Comparison of ENCODE assay signal across 11 mouse cellular contexts in the genomic region with DNA sequence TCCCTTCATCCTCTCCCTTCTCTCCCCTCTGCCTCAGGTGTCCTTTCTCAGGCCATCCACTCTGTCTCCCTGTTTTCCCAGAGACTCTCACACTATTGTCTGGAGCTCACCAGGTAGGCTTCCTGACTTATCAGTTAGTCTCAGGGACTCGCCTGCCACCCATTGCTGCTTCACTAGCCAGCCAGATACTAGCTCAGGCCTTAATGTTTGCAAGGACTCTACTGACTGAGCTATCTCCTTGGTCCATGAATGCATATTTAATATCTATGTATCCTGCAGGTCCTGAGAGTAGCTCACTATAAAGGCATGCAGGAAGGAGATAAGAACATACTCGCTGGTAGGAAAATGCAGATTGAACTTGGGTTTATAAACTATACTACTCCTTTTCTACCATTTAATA. TPM values are rescaled to one million over a fixed set of nuclear protein-coding genes. Genes with fewer than 3 reads are reported as not detected.
DNase-seq lines count a peak whose midpoint lies in the region; ATAC-seq and TF ChIP-seq lines count a peak whose summit lies in the region.
"Had no signal": no experiment of that assay in that cellular context is flagged by ENCODE, and none has a peak within 500 bp of the region (broad histone marks: within the 10 kb centered on the region; RNA-seq: fewer than 3 reads in every experiment).

No protein-coding gene starts in this region.

- DNase-seq in heart, adult 11 months, result no peak
- DNase-seq in stomach, postnatal 0 days (ENCODE audit: low spot score), result no peak
- DNase-seq in adrenal gland, postnatal 10 days, result no peak
- no peak for DNase-seq in cerebellum, postnatal 25 days
- no peak for DNase-seq in cerebellum, adult 2 months
- DNase-seq: cerebellum, adult 11-12 months; gastrocnemius, postnatal 25 days; midbrain, embryonic 14.5 days had no signal

- TF ChIP-seq POLR2A in cerebellum, adult 2 months (IDR thresholded peaks at IDR 0.05; ENCODE audit: borderline replicate concordance, insufficient read depth, low read length), result no peak

- no peaks in the 10 kb centered on the region for H3K9me3 ChIP-seq in heart, embryonic 13.5 days
- H3K9me3 ChIP-seq in stomach, embryonic 14.5 days (ENCODE audit: control insufficient read depth, low read depth, low read length), result no peaks in the 10 kb centered on the region
- no peaks in the 10 kb centered on the region for H3K9me3 ChIP-seq in stomach, postnatal 0 days (ENCODE audit: control insufficient read depth, low read length)
- H3K9me3 ChIP-seq in liver, embryonic 15.5 days (replicated peaks), result no peaks in the 10 kb centered on the region

- H3K27ac ChIP-seq in heart, embryonic 13.5 days (replicated peaks), result no peak overlapping the region; the same call in 1 of the 2 replicates
- H3K27ac ChIP-seq in stomach, embryonic 14.5 days (ENCODE audit: low read length), result no peak overlapping the region
- no peak overlapping the region for H3K27ac ChIP-seq in stomach, postnatal 0 days (replicated peaks)
- peak overlapping the region; percentile 97 for H3K27ac ChIP-seq in liver, embryonic 15.5 days (replicated peaks)
- H3K27ac ChIP-seq in cerebellum, adult 2 months (ENCODE audit: insufficient read depth, low read length), result no peak overlapping the region

- H3K4me1 ChIP-seq in heart, embryonic 13.5 days, result peaks cover 38% of the 10 kb centered on the region
- H3K4me1 ChIP-seq in stomach, embryonic 14.5 days (ENCODE audit: control insufficient read depth, insufficient read depth, low read length), result 0 out of 2 replicates have a peak, but pooled peaks cover 7% of the 10 kb centered on the region
- H3K4me1 ChIP-seq in stomach, postnatal 0 days (replicated peaks; ENCODE audit: control insufficient read depth, insufficient read depth), result no peaks in the 10 kb centered on the region; the same call in 1 of the 2 replicates
- peaks cover 71% of the 10 kb centered on the region for H3K4me1 ChIP-seq in liver, embryonic 15.5 days (replicated peaks)
- H3K4me1 ChIP-seq in cerebellum, adult 2 months (ENCODE audit: control insufficient read depth, insufficient read depth, low read length), result no peaks in the 10 kb centered on the region

- 27% methylated on average over 2 of the region's 2 CpGs for WGBS in heart, embryonic 13.5 days
- 79% methylated on average over 2 of the region's 2 CpGs for WGBS in stomach, embryonic 14.5 days
- WGBS in stomach, postnatal 0 days, result 88% methylated on average over 2 of the region's 2 CpGs
- WGBS in liver, embryonic 15.5 days (ENCODE audit: insufficient replicate concordance), result 16% methylated on average over 2 of the region's 2 CpGs
- WGBS in cerebellum, adult 2 months, result 90% methylated on average over 2 of the region's 2 CpGs

- H3K27me3 ChIP-seq in heart, embryonic 13.5 days (replicated peaks), result no peaks in the 10 kb centered on the region
- no peaks in the 10 kb centered on the region for H3K27me3 ChIP-seq in stomach, embryonic 14.5 days (ENCODE audit: control insufficient read depth, insufficient read depth, low read length)
- no peaks in the 10 kb centered on the region for H3K27me3 ChIP-seq in stomach, postnatal 0 days (ENCODE audit: control insufficient read depth, insufficient read depth, low read length)
- no peaks in the 10 kb centered on the region for H3K27me3 ChIP-seq in liver, embryonic 15.5 days
- no peaks in the 10 kb centered on the region for H3K27me3 ChIP-seq in cerebellum, adult 2 months (ENCODE audit: control insufficient read depth, insufficient read depth, low read length)

- 0 out of 2 replicates have a peak overlapping the region, but pooled peaks have one; percentile 30 for H3K9ac ChIP-seq in heart, embryonic 13.5 days
- no peak overlapping the region for H3K9ac ChIP-seq in stomach, embryonic 14.5 days (replicated peaks; ENCODE audit: low read depth, low read length)
- H3K9ac ChIP-seq in stomach, postnatal 0 days (ENCODE audit: low read length), result no peak overlapping the region
- H3K9ac ChIP-seq in liver, embryonic 15.5 days, result peak overlapping the region; percentile 87

- no peaks in the 10 kb centered on the region for H3K36me3 ChIP-seq in heart, embryonic 13.5 days
- no peaks in the 10 kb centered on the region for H3K36me3 ChIP-seq in stomach, embryonic 14.5 days (ENCODE audit: control insufficient read depth, insufficient read depth, low read length)
- no peaks in the 10 kb centered on the region for H3K36me3 ChIP-seq in stomach, postnatal 0 days (ENCODE audit: control insufficient read depth, insufficient read depth, low read length)
- H3K36me3 ChIP-seq in liver, embryonic 15.5 days (replicated peaks), result peaks cover 21% of the 10 kb centered on the region

- TF ChIP-seq EP300 in stomach, postnatal 0 days (optimal IDR thresholded peaks at IDR 0.05), result no peak

- TF ChIP-seq CTCF in stomach, postnatal 0 days (IDR thresholded peaks at IDR 0.05; ENCODE audit: low read depth), result no peak
- no peak for TF ChIP-seq CTCF in cerebellum, adult 2 months (IDR thresholded peaks at IDR 0.05; ENCODE audit: borderline replicate concordance, insufficient read depth, low read depth, low read length)

- ATAC-seq in heart, embryonic 13.5 days (ENCODE audit: extremely low read depth, insufficient number of reproducible peaks, low FRiP score, low TSS enrichment), result no peak
- ATAC-seq in stomach, embryonic 14.5 days (ENCODE audit: insufficient number of reproducible peaks, insufficient read depth, low FRiP score, low read depth), result peak; percentile 39; the same call in 1 of the 2 replicates
- ATAC-seq in stomach, postnatal 0 days (ENCODE audit: low FRiP score, low TSS enrichment), result no peak
- ATAC-seq in liver, embryonic 15.5 days (ENCODE audit: insufficient read depth), result peak; percentile 90

- H3K4me2 ChIP-seq in heart, embryonic 13.5 days, result peak overlapping the region; percentile 76
- H3K4me2 ChIP-seq in stomach, embryonic 14.5 days (replicated peaks; ENCODE audit: low read depth, low read length), result no peak overlapping the region
- H3K4me2 ChIP-seq in stomach, postnatal 0 days (replicated peaks; ENCODE audit: low read depth), result no peak overlapping the region
- peak overlapping the region; percentile 79 for H3K4me2 ChIP-seq in liver, embryonic 15.5 days

- H3K4me3 ChIP-seq in heart, embryonic 13.5 days, result peak overlapping the region; percentile 67
- H3K4me3 ChIP-seq in stomach, embryonic 14.5 days (ENCODE audit: low read depth, low read length), result no peak overlapping the region
- H3K4me3 ChIP-seq in stomach, postnatal 0 days (ENCODE audit: low read depth, low read length), result no peak overlapping the region
- H3K4me3 ChIP-seq in liver, embryonic 15.5 days (replicated peaks), result peak overlapping the region; percentile 86
- H3K4me3 ChIP-seq in cerebellum, adult 2 months (replicated peaks; ENCODE audit: insufficient read depth, low read depth, low read length), result no peak overlapping the region

RNA-seq across cellular contexts. Expression of gene Abcg2, which starts 57.9 kb away (rescaled TPM):
- 57.3 and 64.0 TPM in 2 replicates for polyA plus RNA-seq in heart, embryonic 13.5 days (2015; fragmentation: Nextera tagmentation; extraction: Ambion mirVana)
- 52.2 and 53.0 TPM in 2 replicates for polyA plus RNA-seq in stomach, embryonic 14.5 days (2014; fragmentation: Nextera tagmentation; extraction: Ambion mirVana)
- polyA plus RNA-seq in stomach, postnatal 0 days (2015; fragmentation: Nextera tagmentation; extraction: Ambion mirVana), result 18.1 and 19.2 TPM in 2 replicates
- polyA plus RNA-seq in liver, embryonic 15.5 days (2015; fragmentation: Nextera tagmentation; extraction: Ambion mirVana), result 184 and 187 TPM in 2 replicates
- 10 to 100 TPM; 51.1 to 58.6 TPM for total RNA-seq in adrenal gland, postnatal 10 days (2021)
- 16.4 and 16.8 TPM in 2 replicates for polyA plus RNA-seq in cerebellum, adult 2 months (2012; rRNA removed)

Comparison
In these comparisons a context has a peak if more than half of its experiments do, and no peak if none do; other contexts are left out.
1. ATAC-seq: peak in stomach, embryonic 14.5 days (single experiment) and liver, embryonic 15.5 days (single experiment); none in heart, embryonic 13.5 days (single experiment) and stomach, postnatal 0 days (single experiment).
2. H3K4me2 ChIP-seq: peak in heart, embryonic 13.5 days (single experiment) and liver, embryonic 15.5 days (single experiment); none in stomach, embryonic 14.5 days (single experiment) and stomach, postnatal 0 days (single experiment).
3. H3K4me3 ChIP-seq: peak in heart, embryonic 13.5 days (single experiment) and liver, embryonic 15.5 days (single experiment); none in stomach, embryonic 14.5 days (single experiment), stomach, postnatal 0 days (single experiment) and cerebellum, adult 2 months (single experiment).
4. H3K9ac ChIP-seq: peak in heart, embryonic 13.5 days (single experiment) and liver, embryonic 15.5 days (single experiment); none in stomach, embryonic 14.5 days (single experiment) and stomach, postnatal 0 days (single experiment).